In genomic region chr17:34692906-34693305, GRCm38 (mm10) we compare ENCODE assay signal across 7 mouse cellular contexts. TPM values are rescaled to one million over a fixed set of nuclear protein-coding genes. Genes with fewer than 3 reads are reported as not detected.
DNase-seq lines count a peak whose midpoint lies in the region; ATAC-seq lines count a peak whose summit lies in the region.

No protein-coding gene starts in this region.

- ATAC-seq in granulocyte monocyte progenitor cell, adult 5-6 weeks (replicated peaks; ENCODE audit: poor library complexity, severe bottlenecking): no peak

- DNase-seq in ovary, adult 18-20 months (ENCODE audit: low spot score): peak; percentile 54
- DNase-seq in ovary, postnatal 10 days (ENCODE audit: low spot score): no peak
- peak; percentile 83 for DNase-seq in gastrocnemius, postnatal 25 days
- peak; percentile 71 to 76 for DNase-seq in kidney, postnatal 25 days
- peak; percentile 63 to 74 for DNase-seq in urinary bladder, postnatal 4 days (ENCODE audit: low spot score in 2 of 2)
- DNase-seq in right cerebral cortex, postnatal 36 days (ENCODE audit: low spot score in 2 of 2): no peak

RNA-seq across cellular contexts. Expression of gene Tnxb, which starts 22.6 kb away (rescaled TPM):
- 10 to 100 TPM; 38.3 to 50.5 TPM for total RNA-seq in gastrocnemius, postnatal 25 days (2021)
- total RNA-seq in granulocyte monocyte progenitor cell, adult 5-6 weeks (2014; fragmentation: Nextera tagmentation): not detected in 2 replicates
- not detected in 2 replicates for total RNA-seq in granulocyte monocyte progenitor cell, adult 5-6 weeks (2017)

RNA-seq across cellular contexts. Expression of gene Atf6b, which starts 46.0 kb away (rescaled TPM):
- total RNA-seq in gastrocnemius, postnatal 25 days (2021): 1 to 10 TPM; 7.1 to 7.2 TPM
- 38.3 and 42.5 TPM in 2 replicates for total RNA-seq in granulocyte monocyte progenitor cell, adult 5-6 weeks (2014; fragmentation: Nextera tagmentation)
- total RNA-seq in granulocyte monocyte progenitor cell, adult 5-6 weeks (2017): 31.9 and 44.6 TPM in 2 replicates

RNA-seq across cellular contexts. Expression of gene Fkbpl, which starts 48.3 kb away (rescaled TPM):
- total RNA-seq in gastrocnemius, postnatal 25 days (2021): 1 to 10 TPM; 5.9 to 7.0 TPM
- total RNA-seq in granulocyte monocyte progenitor cell, adult 5-6 weeks (2014; fragmentation: Nextera tagmentation): 2.9 and 10.3 TPM in 2 replicates
- total RNA-seq in granulocyte monocyte progenitor cell, adult 5-6 weeks (2017): 12.4 and 21.8 TPM in 2 replicates

RNA-seq across cellular contexts. Expression of gene C4b, which starts 50.8 kb away (rescaled TPM):
- total RNA-seq in gastrocnemius, postnatal 25 days (2021): 10 to 100 TPM in 1 of 2 experiments, 1 to 10 TPM in 1; 1.1 to 22.1 TPM
- 0.23 TPM in 1 of 2 replicates, not detected in the other for total RNA-seq in granulocyte monocyte progenitor cell, adult 5-6 weeks (2014; fragmentation: Nextera tagmentation)
- total RNA-seq in granulocyte monocyte progenitor cell, adult 5-6 weeks (2017): 0.09 TPM in 1 of 2 replicates, not detected in the other

Comparison
In these comparisons a context has a peak if more than half of its experiments do, and no peak if none do; other contexts are left out.
1. DNase-seq: peak in ovary, adult 18-20 months (single experiment), gastrocnemius, postnatal 25 days (single experiment), kidney, postnatal 25 days (2 of 2) and urinary bladder, postnatal 4 days (2 of 2); none in ovary, postnatal 10 days (single experiment) and right cerebral cortex, postnatal 36 days (0 of 2).
2. RNA of gene Tnxb, which starts 22.6 kb away (total RNA-seq): 38.3 to 50.5 TPM in gastrocnemius, postnatal 25 days; not detected in granulocyte monocyte progenitor cell, adult 5-6 weeks; every median in the first group is over 10 times any median in the second.